Mouse (Mus musculus) limb, embryonic 14.5 days (tissue): ENCODE measurements around the gene Ctnnbip1. TPM values are rescaled to one million over a fixed set of nuclear protein-coding genes. Genes with fewer than 3 reads are reported as not detected.

ENCODE experiments used
- ATAC-seq: fragments of 200-750 bp; cut with Nextera tagmentation; 2 replicates; pipeline ENCODE4 v1.8.0; 2017; ENCODE audit warnings: low read depth, moderate number of reproducible peaks, moderate TSS enrichment; ENCODE audit not compliant: low FRiP score
- DNase-seq: peaks from one replicate; pipeline ENCODE4 v3.0.0-alpha.2; 2015; ENCODE audit warnings: low spot score
- H3K27ac ChIP-seq: fragments of 300-500 bp; sonication (generic); replicated peaks from 2 replicates; pipeline ENCODE4 v1.5.1; 2014; ENCODE audit warnings: low read depth, mild to moderate bottlenecking, low read length, moderate library complexity, mixed read lengths
- H3K27me3 ChIP-seq: fragments of 300-500 bp; sonication (generic); 2 replicates; pipeline ENCODE4 v1.6.1; 2014; ENCODE audit warnings: low read length, mixed read lengths; ENCODE audit not compliant: control insufficient read depth, insufficient read depth
- H3K36me3 ChIP-seq: fragments of 300-500 bp; sonication (generic); 2 replicates; pipeline ENCODE4 v1.6.1; 2014; ENCODE audit warnings: mild to moderate bottlenecking, low read length, moderate library complexity, mixed read lengths; ENCODE audit not compliant: control insufficient read depth, insufficient read depth
- H3K4me1 ChIP-seq: fragments of 300-500 bp; sonication (generic); 2 replicates; pipeline ENCODE4 v1.6.1; 2014; ENCODE audit warnings: antibody characterized with exemption, low read length, mixed read lengths; ENCODE audit not compliant: control insufficient read depth, insufficient read depth
- H3K4me2 ChIP-seq: fragments of 300-500 bp; sonication (generic); replicated peaks from 2 replicates; pipeline ENCODE4 v1.6.1; 2014; ENCODE audit warnings: low read depth, mild to moderate bottlenecking, low read length, moderate library complexity; ENCODE audit not compliant: severe bottlenecking
- H3K4me3 ChIP-seq: fragments of 300-500 bp; sonication (generic); replicated peaks from 2 replicates; pipeline ENCODE4 v1.5.1; 2014; ENCODE audit warnings: low read length
- H3K9ac ChIP-seq: fragments of 300-500 bp; sonication (generic); 2 replicates; pipeline ENCODE4 v1.6.1; 2014; ENCODE audit warnings: mild to moderate bottlenecking, low read depth, low read length, moderate library complexity; ENCODE audit not compliant: severe bottlenecking
- H3K9me3 ChIP-seq: fragments of 300-500 bp; sonication (generic); 2 replicates; pipeline ENCODE4 v1.6.1; 2016; ENCODE audit warnings: low read length; ENCODE audit not compliant: control insufficient read depth
- POLR2A ChIP-seq: fragments of 200-500 bp; IDR thresholded peaks from 2 replicates; pipeline ENCODE4 v1.8.0; 2012; ENCODE audit warnings: inconsistent platforms, mild to moderate bottlenecking, moderate library complexity, borderline replicate concordance; ENCODE audit not compliant: insufficient read depth, insufficient read length; ENCODE audit errors: extremely low read depth
- WGBS: fragments of 180-500 bp; shearing (Covaris S2); extraction: QIAGEN DNeasy Blood & Tissue Kit; methylation state at CpG from one replicate; pipeline ENCODE4 v1.1.7; 2014; 5-methylcytosine and 5-hydroxymethylcytosine counted together
- polyA plus RNA-seq, 2 experiments: library from polyadenylated mRNA; depleted of rRNA in 1 of 2; stranded (reverse) in 1 of 2; unstranded in 1 of 2; fragments of >200 nt; fragmentation: Nextera tagmentation in 1 of 2; extraction: Ambion mirVana in 1 of 2; gene quantifications; 2 replicates each; pipeline versions ENCODE4 v1.2.1 to v1.2.3; 2012 to 2014

Ctnnbip1 gene
- polyA plus RNA-seq, 2 experiments = 39.3 to 73.6 TPM

DNA sequence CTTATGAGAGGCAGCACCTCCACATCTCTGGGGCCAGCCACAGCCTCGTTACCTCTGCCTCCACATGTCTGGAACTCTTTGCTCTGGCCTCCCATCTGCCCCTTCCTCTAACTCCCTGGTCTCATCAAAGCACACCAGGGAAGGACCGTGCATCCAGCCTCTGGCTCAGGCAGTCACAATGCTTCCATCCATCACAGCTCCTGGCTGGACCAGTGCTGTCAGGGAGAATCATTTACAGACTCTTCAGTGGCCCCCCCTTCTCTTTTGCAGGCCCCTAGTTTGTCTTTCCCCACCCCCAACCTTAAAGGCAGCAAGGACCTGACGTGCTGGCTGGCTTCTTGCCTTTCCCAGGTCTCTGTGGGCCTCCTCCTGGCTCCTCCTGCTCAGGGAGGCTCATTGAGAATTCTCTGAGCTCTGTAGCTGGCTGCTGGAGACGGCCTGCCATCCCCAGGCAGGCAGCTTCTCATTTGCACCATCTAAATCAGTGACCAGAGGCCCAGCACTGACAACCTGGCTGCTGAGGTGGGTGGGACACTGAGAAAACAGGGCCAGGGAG, 59.0 kb downstream of the Ctnnbip1 start:
- Histone ChIP-seq H3K4me2 (no peak overlapping the region), H3K9ac (peak overlapping the region; percentile 5; the same call in 1 of the 2 replicates), H3K4me1 (peaks cover 12% of the 10 kb centered on the region), H3K4me3 (no peak overlapping the region), H3K27me3 (no peaks in the 10 kb centered on the region), H3K9me3 (no peaks in the 10 kb centered on the region), H3K27ac (no peak overlapping the region), H3K36me3 (no peaks in the 10 kb centered on the region)
- 12% methylated on average over 4 of the region's 4 CpGs for WGBS
- TF ChIP-seq POLR2A = no peak
- no peak for ATAC-seq
- no peak for DNase-seq

DNA sequence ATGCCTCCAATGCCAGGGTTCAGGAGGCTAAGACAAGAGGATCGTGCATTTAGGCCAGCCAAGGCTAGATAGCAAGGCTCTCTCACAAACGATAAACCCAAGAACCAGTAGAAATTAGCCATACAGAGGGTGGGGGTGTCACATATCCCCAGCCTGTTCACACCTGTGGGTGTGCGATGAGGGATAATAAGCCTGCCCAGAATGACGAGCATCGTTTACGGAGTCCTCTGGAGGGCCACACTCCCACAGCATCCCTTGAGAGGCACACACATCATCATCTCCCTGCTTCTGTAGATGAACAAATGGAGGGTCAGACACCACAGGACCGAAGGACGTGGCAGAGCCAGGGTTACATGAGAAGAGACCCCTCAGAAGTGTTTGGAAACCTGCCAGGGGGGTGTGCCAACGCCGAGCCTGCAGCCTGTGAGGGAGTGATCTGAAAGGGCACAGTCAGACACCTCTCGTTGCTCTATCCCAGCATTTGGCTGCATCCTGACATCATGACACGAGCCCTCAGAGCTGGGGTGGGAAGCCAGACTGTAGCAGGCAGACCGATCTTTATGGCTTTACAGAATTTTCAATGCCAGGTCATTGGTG, 60.1 kb downstream of the Ctnnbip1 start:
- no peak overlapping the region for H3K4me3 ChIP-seq
- H3K9ac ChIP-seq = no peak overlapping the region
- H3K27ac ChIP-seq = no peak overlapping the region
- no peaks in the 10 kb centered on the region for H3K27me3 ChIP-seq
- 59% methylated on average over 13 of the region's 13 CpGs for WGBS
- H3K9me3 ChIP-seq = no peaks in the 10 kb centered on the region
- no peak for ATAC-seq
- H3K4me1 ChIP-seq = peaks cover 4% of the 10 kb centered on the region; the same call in 1 of the 2 replicates
- H3K4me2 ChIP-seq = no peak overlapping the region
- no peak for TF ChIP-seq POLR2A
- DNase-seq = no peak
- no peaks in the 10 kb centered on the region for H3K36me3 ChIP-seq

DNA sequence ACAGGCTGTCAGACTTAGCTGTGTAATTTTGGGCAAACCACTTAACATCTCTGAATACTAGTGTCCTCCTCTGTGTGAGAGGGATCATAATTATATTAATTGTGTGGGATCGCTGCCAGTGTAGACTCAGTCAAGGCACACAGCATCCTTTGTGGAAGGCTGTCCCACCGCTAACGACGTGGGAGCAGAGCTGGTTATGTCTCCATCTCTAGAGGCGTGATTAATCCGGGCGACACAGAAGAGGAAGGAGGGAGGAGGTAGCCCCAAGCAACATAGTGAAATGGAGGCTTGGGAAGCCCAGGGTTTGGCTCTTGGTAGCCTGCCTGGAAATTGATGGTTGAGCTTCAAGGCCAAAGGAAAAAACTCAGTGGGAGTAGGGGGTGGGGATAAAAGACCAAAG, 60.8 kb downstream of the Ctnnbip1 start:
- Histone ChIP-seq H3K27ac (no peak overlapping the region), H3K4me2 (no peak overlapping the region), H3K4me3 (no peak overlapping the region), H3K36me3 (no peaks in the 10 kb centered on the region), H3K9ac (no peak overlapping the region), H3K27me3 (no peaks in the 10 kb centered on the region), H3K9me3 (no peaks in the 10 kb centered on the region), H3K4me1 (peaks cover 4% of the 10 kb centered on the region; the same call in 1 of the 2 replicates)
- no peak for TF ChIP-seq POLR2A
- WGBS = 34% methylated on average over 7 of the region's 7 CpGs
- ATAC-seq = no peak
- DNase-seq = no peak

DNA sequence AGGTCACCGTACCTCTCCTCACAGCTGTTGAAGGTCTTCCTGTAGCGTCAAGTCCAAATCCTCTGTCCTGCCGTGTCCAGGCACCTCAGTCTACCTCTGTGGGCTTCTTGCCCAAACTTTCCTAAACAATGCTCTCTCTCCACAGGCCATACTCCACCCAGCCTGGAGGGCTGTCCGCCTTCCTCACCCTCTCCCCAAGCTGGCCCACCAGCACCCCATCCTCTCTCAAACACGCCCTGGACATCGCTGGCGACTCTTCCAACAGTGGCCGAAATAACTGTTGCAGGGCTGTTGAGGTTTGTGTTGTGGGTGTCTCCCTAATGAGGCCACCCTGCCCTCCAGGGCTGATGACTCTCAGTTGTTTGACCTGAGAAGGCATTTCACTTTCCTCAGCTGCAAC, 67.2 kb downstream of the Ctnnbip1 start:
- H3K9ac ChIP-seq = no peak overlapping the region
- DNase-seq (no peak), ATAC-seq (no peak)
- 77% methylated on average over 8 of the region's 8 CpGs for WGBS
- no peak overlapping the region for H3K27ac ChIP-seq
- no peaks in the 10 kb centered on the region for H3K36me3 ChIP-seq
- TF ChIP-seq POLR2A = no peak
- no peaks in the 10 kb centered on the region; the same call in 1 of the 2 replicates for H3K4me1 ChIP-seq
- H3K4me3 ChIP-seq = no peak overlapping the region
- peaks cover 16% of the 10 kb centered on the region; the same call in 1 of the 2 replicates for H3K27me3 ChIP-seq
- H3K9me3 ChIP-seq = no peaks in the 10 kb centered on the region
- no peak overlapping the region for H3K4me2 ChIP-seq

DNA sequence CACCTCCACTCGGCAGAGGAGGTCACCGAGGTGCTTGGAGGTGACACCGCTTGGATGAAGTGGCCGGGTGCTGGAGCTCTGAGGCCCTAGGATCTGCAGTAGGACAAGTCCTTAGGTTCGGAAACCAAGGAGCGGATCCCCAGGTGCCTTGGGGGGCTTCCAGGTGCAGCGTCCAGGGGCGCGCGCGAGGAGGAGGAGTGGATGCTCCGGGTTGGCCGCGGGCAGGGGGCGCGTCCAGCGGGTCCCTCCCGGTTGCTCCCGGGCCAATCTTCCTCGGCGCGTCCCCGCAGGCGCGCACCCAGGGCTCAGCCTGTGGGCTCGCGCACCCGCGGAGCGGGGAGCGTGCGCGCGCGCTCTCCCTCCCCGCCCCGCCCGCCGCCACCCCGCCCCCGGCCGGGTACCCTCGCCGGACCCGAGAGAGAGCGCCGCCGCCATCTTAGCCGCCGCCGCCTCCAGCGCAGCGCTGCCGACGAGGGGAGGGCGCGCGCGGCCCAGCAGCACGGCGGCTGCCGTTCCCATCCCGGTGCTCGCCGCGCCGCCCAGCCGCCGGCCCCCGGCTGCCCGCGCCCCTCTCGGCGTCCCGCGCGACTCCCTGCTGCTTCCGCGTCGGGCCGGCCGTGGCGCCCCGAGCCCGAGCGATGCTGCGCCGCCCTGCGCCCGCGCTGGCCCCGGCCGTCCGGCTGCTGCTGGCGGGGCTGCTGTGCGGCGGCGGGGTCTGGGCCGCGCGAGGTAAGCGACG, 68.2 kb downstream of the Ctnnbip1 start, which contains the start of gene Clstn1:
Gene Clstn1, plus strand, starts transcription at position 425 of the 739 bp plus-strand sequence.
- Histone ChIP-seq H3K9me3 (no peaks in the 10 kb centered on the region), H3K27me3 (peaks cover 16% of the 10 kb centered on the region; the same call in 1 of the 2 replicates)

More for the DNA sequence above, 68.2 kb downstream of the Ctnnbip1 start, which contains the start of gene Clstn1:
- H3K9ac ChIP-seq = peak within 1 kb of the TSS; percentile 87
- under 1% methylated on average over 48 of the region's 103 CpGs for WGBS
- peak within 1 kb of the TSS; percentile 98 for H3K4me2 ChIP-seq
- peak within 1 kb of the TSS; percentile 33; the same call in 1 of the 2 replicates for H3K27ac ChIP-seq
- H3K4me1 ChIP-seq = no peaks in the 10 kb centered on the region; the same call in 1 of the 2 replicates
- peak within 1 kb of the TSS; percentile 89 for H3K4me3 ChIP-seq
- ATAC-seq (peak; percentile 89), DNase-seq (peak; percentile 77)
- H3K36me3 ChIP-seq = no peaks in the 10 kb centered on the region
- no peak for TF ChIP-seq POLR2A
